Mouse (Mus musculus): ENCODE data around the gene Sar1b. TPM values are rescaled to one million over a fixed set of nuclear protein-coding genes. Genes with fewer than 3 reads are reported as not detected.
"Not testable (repeated sequence)": the region's sequence is repeated elsewhere in the genome, so short reads cannot be mapped to it uniquely, and the experiment has no call there.

Gene Sar1b
- polyA plus RNA-seq, 1 experiment from 2014 or later, result 225 TPM

DNA sequence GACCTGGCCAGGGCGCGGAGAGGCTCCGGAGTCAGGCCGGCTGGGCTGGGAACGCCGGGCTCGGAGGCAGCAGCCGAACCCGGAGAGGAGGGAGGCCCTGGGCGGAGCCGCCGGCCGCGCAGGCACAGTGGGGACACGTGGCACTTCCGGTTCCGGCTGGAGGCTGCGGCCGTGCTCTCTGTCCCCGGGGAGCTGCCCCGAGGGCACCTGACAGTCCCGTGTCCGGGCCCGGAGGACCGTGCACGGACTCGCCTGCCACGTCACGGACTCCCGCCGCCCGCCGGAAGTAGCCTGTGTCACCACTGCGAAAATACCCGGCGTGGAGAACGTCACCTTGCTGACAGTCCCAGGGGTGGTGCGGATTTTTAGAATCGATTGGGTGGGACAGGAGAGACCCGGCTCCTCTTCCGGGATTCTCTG lies 7.1 kb upstream of the Sar1b start:
- peak overlapping the region; percentile 89 for H3K9ac ChIP-seq
- peak overlapping the region; percentile 77 for H3K27ac ChIP-seq
- DNase-seq (ENCODE audit: low spot score) (peak; percentile 87), ATAC-seq (ENCODE audit: low FRiP score) (peak; percentile 96)
- no peaks in the 10 kb centered on the region for H3K36me3 ChIP-seq (replicated peaks; ENCODE audit: control insufficient read depth, insufficient read depth)
- peaks cover under 1% of the 10 kb centered on the region; the same call in 1 of the 2 replicates for H3K27me3 ChIP-seq (ENCODE audit: control insufficient read depth, insufficient read depth, low read length)
- H3K4me2 ChIP-seq (replicated peaks), result peak overlapping the region; percentile 93
- peak overlapping the region; percentile 99 for H3K4me3 ChIP-seq (replicated peaks; ENCODE audit: low read length)
- H3K4me1 ChIP-seq (replicated peaks; ENCODE audit: control insufficient read depth, insufficient read depth, low read length), result peaks cover 16% of the 10 kb centered on the region
- WGBS, result under 1% methylated on average over 41 of the region's 41 CpGs
- no peaks in the 10 kb centered on the region for H3K9me3 ChIP-seq (ENCODE audit: control insufficient read depth, low read length)

DNA sequence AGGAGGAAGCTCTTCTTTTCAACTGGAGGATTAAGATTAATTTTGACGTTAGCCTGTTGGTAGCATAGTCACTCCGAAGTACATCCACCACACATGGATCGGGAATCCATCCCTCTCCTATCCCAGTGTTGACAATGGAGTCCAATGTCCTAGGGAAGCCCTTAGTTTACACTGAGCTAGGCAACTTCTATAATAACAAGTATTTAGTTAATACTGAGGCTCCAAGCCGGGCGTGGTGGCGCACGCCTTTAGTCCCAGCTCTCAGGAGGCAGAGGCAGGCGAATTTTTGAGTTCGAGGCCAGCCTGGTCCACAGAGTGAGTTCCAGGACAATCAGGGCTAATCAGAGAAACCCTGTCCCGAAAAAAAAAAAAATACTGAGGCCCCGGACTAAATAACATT lies 6.5 kb upstream of the Sar1b start:
- 74% methylated on average over 11 of the region's 11 CpGs for WGBS
- ATAC-seq (ENCODE audit: low FRiP score) (no peak), DNase-seq (ENCODE audit: low spot score) (no peak)
- Histone ChIP-seq H3K4me2 (replicated peaks) (peak overlapping the region; percentile 93), H3K27me3 (ENCODE audit: control insufficient read depth, insufficient read depth, low read length) (peaks cover 6% of the 10 kb centered on the region; the same call in 1 of the 2 replicates), H3K27ac (peak overlapping the region; percentile 77; the same call in 1 of the 2 replicates), H3K36me3 (replicated peaks; ENCODE audit: control insufficient read depth, insufficient read depth) (no peaks in the 10 kb centered on the region), H3K4me1 (replicated peaks; ENCODE audit: control insufficient read depth, insufficient read depth, low read length) (peaks cover 16% of the 10 kb centered on the region), H3K4me3 (replicated peaks; ENCODE audit: low read length) (peak overlapping the region; percentile 99), H3K9ac (peak overlapping the region; percentile 89), H3K9me3 (ENCODE audit: control insufficient read depth, low read length) (no peaks in the 10 kb centered on the region)

DNA sequence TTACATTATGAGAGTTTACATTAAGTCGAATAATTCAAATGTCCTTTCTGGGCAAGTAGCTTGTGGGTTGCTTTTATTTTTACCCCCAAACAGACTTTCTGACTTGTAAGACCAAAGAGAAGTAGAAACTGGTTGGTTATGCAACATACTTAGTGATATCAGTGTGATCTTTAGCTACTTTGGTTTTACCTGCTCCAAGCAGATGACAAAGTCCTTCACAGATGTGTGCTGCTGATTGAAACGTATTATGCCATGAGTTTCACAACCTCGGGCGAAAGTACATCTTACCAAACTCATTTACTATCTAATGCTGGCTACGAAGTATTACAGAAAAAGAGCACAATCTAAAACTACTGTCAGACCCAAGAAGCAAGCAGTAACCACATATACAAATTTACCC lies 5.9 kb upstream of the Sar1b start:
- no peak for ATAC-seq (ENCODE audit: low FRiP score)
- peaks cover 6% of the 10 kb centered on the region; the same call in 1 of the 2 replicates for H3K27me3 ChIP-seq (ENCODE audit: control insufficient read depth, insufficient read depth, low read length)
- no peak overlapping the region for H3K27ac ChIP-seq
- DNase-seq (ENCODE audit: low spot score), result no peak
- H3K4me2 ChIP-seq (replicated peaks), result no peak overlapping the region
- no peaks in the 10 kb centered on the region for H3K9me3 ChIP-seq (ENCODE audit: control insufficient read depth, low read length)
- H3K9ac ChIP-seq, result no peak overlapping the region
- no peak overlapping the region for H3K4me3 ChIP-seq (replicated peaks; ENCODE audit: low read length)
- no peaks in the 10 kb centered on the region for H3K36me3 ChIP-seq (replicated peaks; ENCODE audit: control insufficient read depth, insufficient read depth)
- WGBS, result 95% methylated on average over 5 of the region's 5 CpGs
- H3K4me1 ChIP-seq (replicated peaks; ENCODE audit: control insufficient read depth, insufficient read depth, low read length), result peaks cover 16% of the 10 kb centered on the region

DNA sequence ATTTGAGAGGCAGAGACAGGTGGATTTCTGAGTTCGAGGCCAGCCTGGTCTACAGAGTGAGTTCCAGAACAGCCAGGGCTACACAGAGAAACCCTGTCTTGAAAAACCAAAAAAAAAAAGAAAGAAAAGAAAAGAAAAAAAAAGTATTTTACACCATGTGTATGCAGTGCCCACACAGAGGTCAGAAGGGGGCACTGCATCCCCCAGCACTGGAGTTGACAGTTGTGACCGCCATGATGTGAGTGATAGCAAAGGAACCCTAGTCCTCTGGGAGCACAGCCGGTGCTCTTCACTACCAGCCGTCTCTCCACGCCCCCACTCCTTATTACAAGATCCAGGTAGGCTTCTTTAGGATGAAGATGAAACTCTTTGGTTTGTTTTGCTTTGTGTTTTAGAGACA lies 5.3 kb upstream of the Sar1b start:
- DNase-seq (ENCODE audit: low spot score); H3K4me2 ChIP-seq (replicated peaks); H3K27ac ChIP-seq; H3K36me3 ChIP-seq (replicated peaks; ENCODE audit: control insufficient read depth, insufficient read depth); H3K27me3 ChIP-seq (ENCODE audit: control insufficient read depth, insufficient read depth, low read length); H3K9ac ChIP-seq; H3K9me3 ChIP-seq (ENCODE audit: control insufficient read depth, low read length); ATAC-seq (ENCODE audit: low FRiP score); H3K4me3 ChIP-seq (replicated peaks; ENCODE audit: low read length): not testable (repeated sequence)
- peaks cover 16% of the 10 kb centered on the region for H3K4me1 ChIP-seq (replicated peaks; ENCODE audit: control insufficient read depth, insufficient read depth, low read length)
- 89% methylated on average over 5 of the region's 5 CpGs for WGBS

DNA sequence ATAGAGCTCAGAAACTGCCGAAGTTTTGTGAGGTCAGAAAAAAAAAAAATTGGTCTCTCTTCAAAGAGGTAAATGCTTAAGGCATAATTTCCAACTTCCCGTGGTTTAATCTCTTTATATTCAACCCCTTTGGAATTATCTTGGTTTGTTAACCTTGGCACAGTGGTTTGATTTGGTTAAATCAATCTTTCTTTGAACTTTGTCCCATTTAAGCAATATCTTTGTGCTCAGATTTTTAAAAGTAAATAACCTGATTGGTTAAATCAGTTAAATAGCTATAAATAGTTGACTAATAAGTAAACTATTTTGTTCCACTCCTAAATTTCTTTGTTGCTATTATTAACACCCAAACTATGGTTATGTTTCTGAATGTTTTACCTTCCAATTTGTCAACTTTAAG lies 4.2 kb upstream of the Sar1b start:
- no peak overlapping the region for H3K4me3 ChIP-seq (replicated peaks; ENCODE audit: low read length)
- peaks cover 6% of the 10 kb centered on the region; the same call in 1 of the 2 replicates for H3K27me3 ChIP-seq (ENCODE audit: control insufficient read depth, insufficient read depth, low read length)
- H3K9me3 ChIP-seq (ENCODE audit: control insufficient read depth, low read length), result no peaks in the 10 kb centered on the region
- no peak overlapping the region for H3K27ac ChIP-seq
- H3K4me1 ChIP-seq (replicated peaks; ENCODE audit: control insufficient read depth, insufficient read depth, low read length), result peaks cover 17% of the 10 kb centered on the region
- 87% methylated on average over 2 of the region's 2 CpGs for WGBS
- H3K9ac ChIP-seq, result no peak overlapping the region
- no peaks in the 10 kb centered on the region for H3K36me3 ChIP-seq (replicated peaks; ENCODE audit: control insufficient read depth, insufficient read depth)
- DNase-seq (ENCODE audit: low spot score) (no peak), ATAC-seq (ENCODE audit: low FRiP score) (no peak)
- H3K4me2 ChIP-seq (replicated peaks), result no peak overlapping the region

DNA sequence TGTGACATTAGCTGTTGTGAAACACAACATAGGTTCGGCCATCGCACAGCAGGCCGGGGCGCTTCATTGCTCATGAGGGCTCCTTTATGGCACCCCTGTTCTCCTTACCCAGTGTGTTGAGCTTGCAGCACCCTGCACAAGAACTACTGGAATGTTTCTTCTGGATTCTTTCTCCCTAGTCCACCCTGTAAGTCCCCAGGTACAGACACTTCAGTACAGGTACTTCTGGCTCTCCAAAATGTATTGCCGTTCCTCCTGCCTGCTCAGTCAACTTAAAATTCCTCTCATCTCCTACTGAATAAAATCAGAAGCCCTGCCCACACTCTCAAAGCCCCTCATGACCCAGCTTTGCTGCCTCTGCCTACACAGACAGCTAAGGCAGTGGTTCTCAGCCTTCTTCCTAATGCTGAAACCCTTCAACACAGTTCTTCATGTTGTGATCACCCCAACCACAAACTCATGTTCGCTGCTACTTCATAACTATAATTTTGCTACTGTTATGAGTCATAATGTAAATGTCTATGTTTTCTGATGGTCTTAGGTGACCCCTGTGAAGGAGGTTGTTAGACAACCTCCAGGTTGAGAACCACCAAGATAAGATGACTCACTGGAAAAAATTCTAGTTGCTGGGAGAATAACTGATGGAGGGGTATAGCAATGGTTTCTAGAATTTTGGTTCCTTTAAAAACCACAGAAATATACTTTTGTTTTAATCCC lies 3.4 kb upstream of the Sar1b start:
- no peak for DNase-seq (ENCODE audit: low spot score)
- peaks cover 6% of the 10 kb centered on the region; the same call in 1 of the 2 replicates for H3K27me3 ChIP-seq (ENCODE audit: control insufficient read depth, insufficient read depth, low read length)
- peaks cover 17% of the 10 kb centered on the region for H3K4me1 ChIP-seq (replicated peaks; ENCODE audit: control insufficient read depth, insufficient read depth, low read length)
- no peaks in the 10 kb centered on the region for H3K9me3 ChIP-seq (ENCODE audit: control insufficient read depth, low read length)
- no peak overlapping the region for H3K4me2 ChIP-seq (replicated peaks)
- ATAC-seq (ENCODE audit: low FRiP score), result no peak
- no peaks in the 10 kb centered on the region for H3K36me3 ChIP-seq (replicated peaks; ENCODE audit: control insufficient read depth, insufficient read depth)
- no peak overlapping the region for H3K4me3 ChIP-seq (replicated peaks; ENCODE audit: low read length)
- 84% methylated on average over 6 of the region's 6 CpGs for WGBS
- no peak overlapping the region for H3K9ac ChIP-seq
- no peak overlapping the region for H3K27ac ChIP-seq

DNA sequence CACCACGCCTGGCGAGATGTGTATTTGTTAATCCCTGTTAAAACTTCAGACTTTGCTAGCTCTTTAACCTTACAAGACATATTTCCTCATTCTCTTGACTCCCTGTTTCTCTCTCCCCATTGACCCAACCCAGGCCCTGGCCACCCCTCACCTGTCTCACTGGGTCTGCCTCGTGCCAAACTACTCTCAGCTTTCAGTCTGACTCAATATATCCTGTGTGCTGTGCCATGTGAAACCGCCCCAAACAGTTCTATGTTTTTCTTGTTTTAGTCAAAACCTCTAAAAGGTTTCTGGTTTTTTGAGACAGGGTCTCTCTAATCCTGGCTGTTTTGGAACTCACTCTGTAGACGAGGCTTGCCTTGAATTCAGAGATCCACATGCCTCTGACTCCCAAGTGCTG lies 2.2 kb upstream of the Sar1b start:
- Histone ChIP-seq H3K4me1 (replicated peaks; ENCODE audit: control insufficient read depth, insufficient read depth, low read length) (peaks cover 11% of the 10 kb centered on the region; the same call in 1 of the 2 replicates), H3K27ac (no peak overlapping the region), H3K36me3 (replicated peaks; ENCODE audit: control insufficient read depth, insufficient read depth) (no peaks in the 10 kb centered on the region), H3K4me3 (replicated peaks; ENCODE audit: low read length) (no peak overlapping the region), H3K9ac (no peak overlapping the region), H3K4me2 (replicated peaks) (no peak overlapping the region), H3K27me3 (ENCODE audit: control insufficient read depth, insufficient read depth, low read length) (peaks cover 6% of the 10 kb centered on the region; the same call in 1 of the 2 replicates), H3K9me3 (ENCODE audit: control insufficient read depth, low read length) (no peaks in the 10 kb centered on the region)
- no peak for DNase-seq (ENCODE audit: low spot score)
- no peak for ATAC-seq (ENCODE audit: low FRiP score)
- 78% methylated on average over 5 of the region's 5 CpGs for WGBS

DNA sequence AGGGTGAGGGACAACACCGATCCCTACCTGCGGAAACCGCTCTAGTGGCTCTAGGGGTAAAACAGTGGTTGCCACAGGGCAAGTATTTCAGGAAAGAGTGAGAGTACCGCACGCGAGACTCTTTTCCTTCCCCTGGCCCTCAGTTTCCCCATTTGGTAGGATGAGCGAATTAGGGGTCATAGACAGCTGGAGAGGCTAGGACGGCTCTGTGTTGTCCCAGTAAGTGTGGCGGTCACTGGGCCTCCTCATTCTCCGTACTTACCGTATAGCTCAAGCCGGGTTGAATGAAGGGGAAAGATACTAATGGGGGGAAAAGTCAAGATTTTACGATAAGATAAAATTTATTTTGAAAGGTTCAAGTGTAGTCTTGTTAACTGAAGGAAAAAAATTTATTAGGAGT lies 468 bp downstream of the Sar1b start:
- no peaks in the 10 kb centered on the region for H3K36me3 ChIP-seq (replicated peaks; ENCODE audit: control insufficient read depth, insufficient read depth)
- H3K4me3 ChIP-seq (replicated peaks; ENCODE audit: low read length), result peak overlapping the region; percentile 88
- H3K4me1 ChIP-seq (replicated peaks; ENCODE audit: control insufficient read depth, insufficient read depth, low read length), result peaks cover 11% of the 10 kb centered on the region; the same call in 1 of the 2 replicates
- no peak for DNase-seq (ENCODE audit: low spot score)
- no peak; the same call in 1 of the 2 replicates for ATAC-seq (ENCODE audit: low FRiP score)
- peaks cover 6% of the 10 kb centered on the region; the same call in 1 of the 2 replicates for H3K27me3 ChIP-seq (ENCODE audit: control insufficient read depth, insufficient read depth, low read length)
- WGBS, result 7% methylated on average over 13 of the region's 13 CpGs
- no peaks in the 10 kb centered on the region for H3K9me3 ChIP-seq (ENCODE audit: control insufficient read depth, low read length)
- H3K9ac ChIP-seq, result peak overlapping the region; percentile 86
- H3K27ac ChIP-seq, result peak overlapping the region; percentile 41; the same call in 1 of the 2 replicates
- peak overlapping the region; percentile 97 for H3K4me2 ChIP-seq (replicated peaks)

DNA sequence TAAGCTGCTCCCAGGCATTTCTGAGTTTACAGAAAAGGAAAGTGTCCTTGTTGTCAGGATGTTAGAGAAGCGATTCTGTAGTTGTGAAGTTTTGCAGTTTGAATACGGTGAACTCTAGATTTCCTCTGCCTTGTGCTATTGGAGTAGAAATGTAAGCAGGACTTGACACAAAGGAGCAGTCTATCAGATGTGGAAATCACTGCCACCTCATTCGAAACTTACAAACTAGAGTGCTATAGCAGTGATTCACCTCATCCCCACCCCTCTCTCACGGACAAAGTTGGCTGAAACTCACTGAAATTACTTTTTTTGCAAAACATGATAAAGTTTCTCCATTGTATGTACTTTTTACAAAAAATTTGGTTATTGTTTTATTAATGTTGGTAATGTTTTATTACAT lies 1.3 kb downstream of the Sar1b start:
- Histone ChIP-seq H3K27me3 (ENCODE audit: control insufficient read depth, insufficient read depth, low read length) (peaks cover 6% of the 10 kb centered on the region; the same call in 1 of the 2 replicates), H3K4me3 (replicated peaks; ENCODE audit: low read length) (0 out of 2 replicates have a peak overlapping the region, but pooled peaks have one; percentile 88), H3K4me1 (replicated peaks; ENCODE audit: control insufficient read depth, insufficient read depth, low read length) (peaks cover 11% of the 10 kb centered on the region; the same call in 1 of the 2 replicates), H3K36me3 (replicated peaks; ENCODE audit: control insufficient read depth, insufficient read depth) (no peaks in the 10 kb centered on the region), H3K27ac (no peak overlapping the region), H3K4me2 (replicated peaks) (peak overlapping the region; percentile 97), H3K9ac (0 out of 2 replicates have a peak overlapping the region, but pooled peaks have one; percentile 6), H3K9me3 (ENCODE audit: control insufficient read depth, low read length) (no peaks in the 10 kb centered on the region)
- no peak for ATAC-seq (ENCODE audit: low FRiP score)
- DNase-seq (ENCODE audit: low spot score), result no peak
- WGBS, result 92% methylated on average over 4 of the region's 4 CpGs
